Mouse (Mus musculus) retina, embryonic 14.5 days (tissue): ENCODE measurements at regions not wholly inside any gene's neighbourhood (a gene's known extent, or its start where the extent isn't known, plus 50 kb on each side); places are given as distances from the start of the nearest gene placed in this dataset.

Experiments used
- DNase-seq: peaks from one replicate; pipeline ENCODE4 v3.0.0-alpha.2; 2015; ENCODE audit warnings: low spot score

DNA sequence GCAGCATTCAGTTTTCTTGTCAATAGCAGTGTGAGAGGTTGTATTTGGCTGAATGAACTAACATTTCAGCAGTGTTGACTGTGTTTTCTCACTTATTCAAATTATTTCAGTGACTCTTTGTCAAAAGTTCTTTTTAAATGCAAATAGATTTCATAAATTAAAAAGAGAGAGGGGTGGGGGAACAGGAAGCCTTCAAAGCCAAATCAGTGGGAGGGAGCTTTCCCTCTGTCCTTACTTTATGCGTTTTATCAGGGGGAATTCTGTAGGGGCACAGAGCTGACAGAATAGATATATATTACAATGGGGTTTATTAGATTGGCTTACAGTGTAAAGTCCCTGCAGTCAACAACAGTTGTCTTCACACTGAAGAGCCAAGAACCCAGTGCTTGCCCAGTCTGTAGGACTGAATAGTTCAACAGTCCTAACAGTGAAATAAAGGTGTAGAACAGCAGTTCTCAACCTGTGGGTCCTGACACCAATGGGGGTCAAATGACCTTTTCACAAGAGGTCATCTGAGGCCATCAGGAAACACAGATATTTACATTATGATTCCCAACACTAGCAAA lies 479.5 kb upstream of the Arpp21 start:
- no peak for DNase-seq

DNA sequence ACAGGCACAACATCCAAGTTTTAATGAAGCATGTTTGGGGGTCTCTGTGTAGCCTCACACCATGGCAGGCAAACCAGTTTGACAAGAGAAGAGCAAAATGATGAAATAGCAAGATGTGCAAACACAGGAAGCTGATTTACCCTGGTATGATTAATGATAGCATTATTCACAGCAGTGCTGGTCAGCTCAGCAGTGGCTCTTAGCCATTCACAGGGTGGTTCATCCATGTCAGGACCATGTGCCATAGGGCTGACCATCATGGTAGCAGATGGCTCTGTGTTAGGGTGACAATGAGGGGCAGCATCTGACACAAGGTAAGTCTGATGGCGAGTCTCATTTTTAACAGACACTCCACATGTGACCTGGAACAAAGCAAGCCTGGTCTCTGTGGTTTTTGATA lies 443.1 kb upstream of the Arpp21 start:
- DNase-seq = no peak

DNA sequence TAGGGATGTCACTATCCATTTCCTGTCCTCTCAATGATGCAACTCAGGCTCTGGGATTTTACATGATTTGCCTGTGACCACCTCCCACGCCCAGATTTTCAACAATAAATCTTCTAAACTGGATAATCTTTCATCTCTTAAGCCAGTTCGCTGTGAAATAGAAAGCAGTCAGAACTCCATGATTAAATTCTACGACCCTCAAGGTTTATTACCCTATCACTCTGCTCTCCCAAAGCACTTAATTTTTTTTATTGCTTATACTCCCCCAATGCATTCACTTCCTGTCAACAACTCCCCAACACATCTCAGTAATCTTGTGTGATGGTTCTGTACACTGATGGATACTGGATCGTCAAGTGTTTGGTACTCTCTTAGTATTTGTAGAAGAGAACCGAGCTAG lies 439.5 kb upstream of the Arpp21 start:
- no peak for DNase-seq
